Mouse (Mus musculus): ENCODE measurements at regions not wholly inside any gene's neighbourhood (a gene's known extent, or its start where the extent isn't known, plus 50 kb on each side); places are given as distances from the start of the nearest gene placed in this dataset.

- Histone ChIP-seq H3K9ac (no peak overlapping the region), H3K9me3 (no peaks in the 10 kb centered on the region), H3K27me3 (no peaks in the 10 kb centered on the region), H3K4me3 (no peak overlapping the region), H3K36me3 (no peaks in the 10 kb centered on the region), H3K4me1 (no peaks in the 10 kb centered on the region), H3K4me2 (no peak overlapping the region), H3K27ac (no peak overlapping the region)
- 69% methylated on average over 7 of the region's 7 CpGs for WGBS
- no peak for ATAC-seq (ENCODE audit: insufficient number of reproducible peaks, low FRiP score, low TSS enrichment, low read depth)
These were observed 150.9 kb upstream of the Kirrel3 start for GRCm38 (mm10) chr9:34334555-34335468.

GRCm38 (mm10) chr9:34348442-34348841, 137.3 kb upstream of the Kirrel3 start:
- Histone ChIP-seq H3K4me2 (no peak overlapping the region), H3K36me3 (no peaks in the 10 kb centered on the region), H3K4me3 (no peak overlapping the region), H3K9ac (no peak overlapping the region), H3K9me3 (no peaks in the 10 kb centered on the region), H3K4me1 (no peaks in the 10 kb centered on the region), H3K27me3 (no peaks in the 10 kb centered on the region), H3K27ac (no peak overlapping the region)
- WGBS = 66% methylated on average over 2 of the region's 2 CpGs
- ATAC-seq (ENCODE audit: insufficient number of reproducible peaks, low FRiP score, low TSS enrichment, low read depth) = no peak

DNA sequence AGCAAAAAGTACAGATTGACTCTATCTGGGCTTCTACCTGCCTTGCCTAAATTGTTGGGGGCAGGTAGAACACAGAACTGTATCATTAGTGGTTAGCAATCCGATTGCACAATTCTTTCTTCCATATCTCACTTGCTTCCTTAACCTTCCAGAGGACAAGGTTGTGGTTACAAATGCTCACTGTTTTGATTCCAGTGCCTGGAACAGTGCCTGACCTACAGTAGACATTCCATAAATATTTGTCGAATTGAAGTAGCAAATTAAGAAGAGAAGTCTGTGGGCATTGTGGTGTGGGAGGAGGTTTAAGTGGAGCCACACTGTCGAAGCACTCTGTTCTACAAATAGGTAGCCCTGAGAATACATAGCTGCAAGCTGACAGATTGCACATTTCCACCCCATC, 135.7 kb upstream of the Kirrel3 start:
- WGBS = 65% methylated on average over 3 of the region's 3 CpGs
- Histone ChIP-seq H3K36me3 (no peaks in the 10 kb centered on the region), H3K27ac (no peak overlapping the region), H3K4me2 (no peak overlapping the region), H3K9ac (no peak overlapping the region), H3K4me3 (no peak overlapping the region), H3K4me1 (no peaks in the 10 kb centered on the region), H3K9me3 (no peaks in the 10 kb centered on the region), H3K27me3 (no peaks in the 10 kb centered on the region)
- ATAC-seq (ENCODE audit: insufficient number of reproducible peaks, low FRiP score, low TSS enrichment, low read depth) = no peak

GRCm38 (mm10) chr9:34353744-34354143, 131.9 kb upstream of the Kirrel3 start:
- Histone ChIP-seq H3K27ac (no peak overlapping the region), H3K9me3 (no peaks in the 10 kb centered on the region), H3K27me3 (no peaks in the 10 kb centered on the region), H3K36me3 (no peaks in the 10 kb centered on the region), H3K4me1 (no peaks in the 10 kb centered on the region), H3K4me2 (no peak overlapping the region), H3K4me3 (no peak overlapping the region), H3K9ac (no peak overlapping the region)
- no peak for ATAC-seq (ENCODE audit: insufficient number of reproducible peaks, low FRiP score, low TSS enrichment, low read depth)
- whole genome bisulfite sequencing = 56% methylated on average over 9 of the region's 9 CpGs

DNA sequence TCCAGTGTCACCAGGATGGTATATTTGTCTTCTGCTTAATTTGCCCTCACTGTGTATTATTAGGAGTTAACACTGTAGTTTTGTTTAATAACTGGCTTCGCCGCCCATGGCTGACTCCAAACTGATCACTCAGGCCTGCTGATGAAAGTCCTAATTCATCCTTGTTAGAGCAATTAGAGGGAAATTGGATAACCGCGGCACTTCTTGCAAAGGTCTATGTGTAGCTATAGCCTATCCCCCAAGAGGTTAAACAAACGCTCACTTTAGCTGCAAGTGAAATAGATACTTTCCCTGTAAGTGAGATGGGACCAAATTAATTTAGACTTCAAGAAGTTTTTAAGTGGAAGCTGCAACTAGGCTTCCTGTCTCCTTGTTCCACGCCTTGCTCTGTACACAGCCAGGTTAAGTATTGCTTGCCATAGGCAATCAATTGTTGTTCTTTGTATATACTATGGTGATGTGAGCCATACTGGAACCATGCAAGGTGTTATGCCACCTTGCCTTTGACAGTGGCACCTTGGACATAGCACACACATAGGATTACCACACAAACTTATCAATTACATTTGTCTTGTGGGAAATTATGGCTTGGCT, 130.9 kb upstream of the Kirrel3 start:
- Histone ChIP-seq H3K4me2 (no peak overlapping the region), H3K9ac (no peak overlapping the region), H3K27me3 (no peaks in the 10 kb centered on the region), H3K27ac (no peak overlapping the region), H3K4me3 (no peak overlapping the region), H3K4me1 (no peaks in the 10 kb centered on the region), H3K9me3 (no peaks in the 10 kb centered on the region), H3K36me3 (no peaks in the 10 kb centered on the region)
- ATAC-seq (ENCODE audit: insufficient number of reproducible peaks, low FRiP score, low TSS enrichment, low read depth) = no peak
- WGBS = 75% methylated on average over 6 of the region's 6 CpGs

- H3K4me1 ChIP-seq = no peaks in the 10 kb centered on the region
- no peak overlapping the region for H3K4me3 ChIP-seq
- no peak for ATAC-seq (ENCODE audit: insufficient number of reproducible peaks, low FRiP score, low TSS enrichment, low read depth)
- no peak overlapping the region for H3K4me2 ChIP-seq
- H3K36me3 ChIP-seq = no peaks in the 10 kb centered on the region
- 75% methylated on average over 4 of the region's 4 CpGs for WGBS
- H3K27me3 ChIP-seq = no peaks in the 10 kb centered on the region
- no peaks in the 10 kb centered on the region for H3K9me3 ChIP-seq
- H3K9ac ChIP-seq = no peak overlapping the region
- no peak overlapping the region for H3K27ac ChIP-seq
These were observed 114.9 kb upstream of the Kirrel3 start for GRCm38 (mm10) chr9:34370686-34371398.

- no peak for ATAC-seq (ENCODE audit: insufficient number of reproducible peaks, low FRiP score, low TSS enrichment, low read depth)
- H3K4me3 ChIP-seq = no peak overlapping the region
- H3K27me3 ChIP-seq = no peaks in the 10 kb centered on the region
- H3K9ac ChIP-seq = no peak overlapping the region
- no peaks in the 10 kb centered on the region for H3K9me3 ChIP-seq
- H3K4me1 ChIP-seq = no peaks in the 10 kb centered on the region
- H3K36me3 ChIP-seq = no peaks in the 10 kb centered on the region
- WGBS = 73% methylated on average over 1 of the region's 1 CpGs
- H3K27ac ChIP-seq = no peak overlapping the region
- H3K4me2 ChIP-seq = no peak overlapping the region
These were observed 110.5 kb upstream of the Kirrel3 start for GRCm38 (mm10) chr9:34375187-34375586.

GRCm38 (mm10) chr9:34380008-34380407, 105.7 kb upstream of the Kirrel3 start:
- no peak for ATAC-seq (ENCODE audit: insufficient number of reproducible peaks, low FRiP score, low TSS enrichment, low read depth)
- H3K36me3 ChIP-seq = no peaks in the 10 kb centered on the region
- H3K9me3 ChIP-seq = no peaks in the 10 kb centered on the region
- WGBS = 80% methylated on average over 3 of the region's 3 CpGs
- H3K4me1 ChIP-seq = no peaks in the 10 kb centered on the region
- H3K27me3 ChIP-seq = no peaks in the 10 kb centered on the region
- H3K4me3 ChIP-seq = no peak overlapping the region
- H3K4me2 ChIP-seq = no peak overlapping the region
- H3K9ac ChIP-seq = no peak overlapping the region
- no peak overlapping the region for H3K27ac ChIP-seq

GRCm38 (mm10) chr9:34381601-34382000, 104.1 kb upstream of the Kirrel3 start:
- 75% methylated on average over 3 of the region's 3 CpGs for WGBS
- ATAC-seq (ENCODE audit: insufficient number of reproducible peaks, low FRiP score, low TSS enrichment, low read depth) = no peak
- H3K27ac ChIP-seq = no peak overlapping the region
- H3K4me1 ChIP-seq = no peaks in the 10 kb centered on the region
- H3K9me3 ChIP-seq = no peaks in the 10 kb centered on the region
- H3K4me2 ChIP-seq = no peak overlapping the region
- H3K36me3 ChIP-seq = no peaks in the 10 kb centered on the region
- H3K27me3 ChIP-seq = no peaks in the 10 kb centered on the region
- no peak overlapping the region for H3K9ac ChIP-seq
- H3K4me3 ChIP-seq = no peak overlapping the region

- Histone ChIP-seq H3K4me1 (no peaks in the 10 kb centered on the region), H3K4me3 (no peak overlapping the region), H3K4me2 (no peak overlapping the region), H3K27me3 (no peaks in the 10 kb centered on the region), H3K27ac (no peak overlapping the region), H3K36me3 (no peaks in the 10 kb centered on the region), H3K9me3 (no peaks in the 10 kb centered on the region), H3K9ac (no peak overlapping the region)
- 53% methylated on average over 1 of the region's 1 CpGs for WGBS
- no peak for ATAC-seq (ENCODE audit: insufficient number of reproducible peaks, low FRiP score, low TSS enrichment, low read depth)
These were observed 103.5 kb upstream of the Kirrel3 start for GRCm38 (mm10) chr9:34382208-34382607.

DNA sequence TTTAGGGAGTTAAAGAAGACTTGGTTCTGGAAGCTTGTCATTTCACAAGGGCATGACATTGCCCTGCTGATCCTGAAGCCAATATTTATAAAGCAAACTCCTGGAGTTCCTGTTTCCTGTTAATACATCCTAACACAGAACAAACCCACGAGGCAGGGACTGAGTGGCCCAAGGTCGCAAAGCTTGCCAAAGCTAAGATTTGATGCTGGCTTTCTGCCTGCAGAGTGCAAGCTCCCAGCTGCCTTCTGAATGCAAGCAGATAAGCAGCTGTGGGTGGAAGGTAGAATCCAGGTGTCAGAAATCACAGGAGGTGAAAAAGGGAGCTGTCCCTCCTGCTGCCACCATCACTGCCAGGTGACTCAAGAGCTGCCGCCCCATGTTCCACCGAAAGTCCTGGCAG, 99.6 kb upstream of the Kirrel3 start:
- no peak overlapping the region for H3K4me3 ChIP-seq
- H3K4me1 ChIP-seq = no peaks in the 10 kb centered on the region
- no peaks in the 10 kb centered on the region for H3K27me3 ChIP-seq
- ATAC-seq (ENCODE audit: insufficient number of reproducible peaks, low FRiP score, low TSS enrichment, low read depth) = no peak
- H3K36me3 ChIP-seq = no peaks in the 10 kb centered on the region
- WGBS = 65% methylated on average over 4 of the region's 4 CpGs
- H3K9ac ChIP-seq = no peak overlapping the region
- H3K4me2 ChIP-seq = no peak overlapping the region
- H3K27ac ChIP-seq = no peak overlapping the region
- no peaks in the 10 kb centered on the region for H3K9me3 ChIP-seq

DNA sequence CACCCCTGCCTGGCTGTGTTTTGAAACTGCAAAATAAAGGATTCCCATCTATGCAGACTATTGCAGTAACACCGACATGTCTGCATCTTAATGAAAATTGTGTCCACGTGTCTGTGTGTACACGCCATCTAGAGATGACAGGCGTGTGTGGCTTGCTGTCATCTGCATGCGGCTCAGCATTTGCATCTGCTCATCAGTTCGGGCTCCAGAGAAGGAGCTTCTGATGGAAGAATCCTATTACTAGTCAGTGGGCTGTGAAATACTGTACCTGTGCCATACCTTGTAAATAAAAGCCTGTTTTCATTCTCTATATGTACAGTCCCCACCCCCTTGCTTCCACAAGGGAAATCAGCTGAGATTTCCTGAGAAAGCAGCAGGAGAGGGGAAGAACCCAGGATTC, 92.7 kb upstream of the Kirrel3 start:
- Histone ChIP-seq H3K27me3 (no peaks in the 10 kb centered on the region), H3K4me2 (no peak overlapping the region)

More for the DNA sequence above, 92.7 kb upstream of the Kirrel3 start:
- H3K9ac ChIP-seq = no peak overlapping the region
- no peaks in the 10 kb centered on the region for H3K36me3 ChIP-seq
- H3K4me1 ChIP-seq = peaks cover 9% of the 10 kb centered on the region
- H3K27ac ChIP-seq = no peak overlapping the region
- no peak overlapping the region for H3K4me3 ChIP-seq
- no peak for ATAC-seq (ENCODE audit: insufficient number of reproducible peaks, low FRiP score, low TSS enrichment, low read depth)
- WGBS = 73% methylated on average over 6 of the region's 6 CpGs
- no peaks in the 10 kb centered on the region for H3K9me3 ChIP-seq
